Mouse (Mus musculus): ENCODE data around the gene Osgep. TPM values are rescaled to one million over a fixed set of nuclear protein-coding genes. Genes with fewer than 3 reads are reported as not detected.
A peak's percentile ranks its signal among the peaks of the same experiment; 100 is the strongest.
"Not testable (repeated sequence)": the region's sequence is repeated elsewhere in the genome, so short reads cannot be mapped to it uniquely, and the experiment has no call there.

The Osgep gene
- polyA plus RNA-seq, 1 experiment from 2014 or later: 117 TPM

GRCm38 (mm10) chr14:50957146-50957545 is 32.5 kb upstream of the Osgep start:
- not testable (repeated sequence) for H3K4me1 ChIP-seq (ENCODE audit: control insufficient read depth, insufficient read depth, low read length); H3K4me2 ChIP-seq (ENCODE audit: low read length); H3K36me3 ChIP-seq (ENCODE audit: control insufficient read depth, insufficient read depth, low read length); ATAC-seq; H3K9ac ChIP-seq (ENCODE audit: low read depth, low read length); H3K27ac ChIP-seq (ENCODE audit: low read length); H3K9me3 ChIP-seq (replicated peaks; ENCODE audit: control insufficient read depth, low read length, poor library complexity, severe bottlenecking); H3K4me3 ChIP-seq (ENCODE audit: low read depth, low read length); H3K27me3 ChIP-seq (ENCODE audit: control insufficient read depth, insufficient read depth, low read depth, low read length)
- 75% methylated on average over 3 of the region's 3 CpGs for WGBS

GRCm38 (mm10) chr14:50956724-50957123 is 32.0 kb upstream of the Osgep start:
- ATAC-seq: not testable (repeated sequence)

GRCm38 (mm10) chr14:50955942-50956508 is 31.3 kb upstream of the Osgep start, which contains the start of gene Pnp2:
Gene Pnp2, plus strand, starts transcription at chr14:50955992.
- Histone ChIP-seq H3K4me2 (ENCODE audit: low read length) (peak within 1 kb of the TSS; percentile 36), H3K4me3 (ENCODE audit: low read depth, low read length) (peak within 1 kb of the TSS; percentile 6; the same call in 1 of the 2 replicates)
- H3K9ac ChIP-seq (ENCODE audit: low read depth, low read length); H3K27me3 ChIP-seq (ENCODE audit: control insufficient read depth, insufficient read depth, low read depth, low read length); H3K9me3 ChIP-seq (replicated peaks; ENCODE audit: control insufficient read depth, low read length, poor library complexity, severe bottlenecking); H3K4me1 ChIP-seq (ENCODE audit: control insufficient read depth, insufficient read depth, low read length); H3K36me3 ChIP-seq (ENCODE audit: control insufficient read depth, insufficient read depth, low read length); H3K27ac ChIP-seq (ENCODE audit: low read length): not testable (repeated sequence)
- ATAC-seq: peak; percentile 92
- WGBS: 8% methylated on average over 18 of the region's 19 CpGs

More at GRCm38 (mm10) chr14:50956724-50957123, 32.0 kb upstream of the Osgep start:
- H3K4me2 ChIP-seq (ENCODE audit: low read length); H3K27me3 ChIP-seq (ENCODE audit: control insufficient read depth, insufficient read depth, low read depth, low read length); H3K4me1 ChIP-seq (ENCODE audit: control insufficient read depth, insufficient read depth, low read length); H3K4me3 ChIP-seq (ENCODE audit: low read depth, low read length); H3K27ac ChIP-seq (ENCODE audit: low read length); H3K9me3 ChIP-seq (replicated peaks; ENCODE audit: control insufficient read depth, low read length, poor library complexity, severe bottlenecking); H3K36me3 ChIP-seq (ENCODE audit: control insufficient read depth, insufficient read depth, low read length); H3K9ac ChIP-seq (ENCODE audit: low read depth, low read length): not testable (repeated sequence)
- WGBS: 77% methylated on average over 6 of the region's 6 CpGs

- Histone ChIP-seq H3K9ac (ENCODE audit: low read depth, low read length) (no peak overlapping the region), H3K4me3 (ENCODE audit: low read depth, low read length) (no peak overlapping the region), H3K4me2 (ENCODE audit: low read length) (no peak overlapping the region), H3K36me3 (ENCODE audit: control insufficient read depth, insufficient read depth, low read length) (peaks cover 5% of the 10 kb centered on the region; the same call in 1 of the 2 replicates), H3K4me1 (ENCODE audit: control insufficient read depth, insufficient read depth, low read length) (peaks cover 2% of the 10 kb centered on the region; the same call in 1 of the 2 replicates), H3K27me3 (ENCODE audit: control insufficient read depth, insufficient read depth, low read depth, low read length) (no peaks in the 10 kb centered on the region), H3K9me3 (replicated peaks; ENCODE audit: control insufficient read depth, low read length, poor library complexity, severe bottlenecking) (no peaks in the 10 kb centered on the region), H3K27ac (ENCODE audit: low read length) (no peak overlapping the region)
- ATAC-seq: no peak
- WGBS: 91% methylated on average over 10 of the region's 10 CpGs
Observed at GRCm38 (mm10) chr14:50955487-50955886, 30.8 kb upstream of the Osgep start.

- not testable (repeated sequence) for H3K36me3 ChIP-seq (ENCODE audit: control insufficient read depth, insufficient read depth, low read length); H3K27ac ChIP-seq (ENCODE audit: low read length); H3K9me3 ChIP-seq (replicated peaks; ENCODE audit: control insufficient read depth, low read length, poor library complexity, severe bottlenecking); H3K4me1 ChIP-seq (ENCODE audit: control insufficient read depth, insufficient read depth, low read length); H3K27me3 ChIP-seq (ENCODE audit: control insufficient read depth, insufficient read depth, low read depth, low read length); ATAC-seq
- WGBS: 24% methylated on average over 3 of the region's 3 CpGs
- Histone ChIP-seq H3K9ac (ENCODE audit: low read depth, low read length) (peak overlapping the region; percentile 69; the same call in 1 of the 2 replicates), H3K4me2 (ENCODE audit: low read length) (peak overlapping the region; percentile 75), H3K4me3 (ENCODE audit: low read depth, low read length) (peak overlapping the region; percentile 43)
Observed at GRCm38 (mm10) chr14:50945526-50945925, 20.8 kb upstream of the Osgep start.

GRCm38 (mm10) chr14:50945081-50945480 is 20.4 kb upstream of the Osgep start:
- peak overlapping the region; percentile 75 for H3K4me2 ChIP-seq (ENCODE audit: low read length)
- H3K4me1 ChIP-seq (ENCODE audit: control insufficient read depth, insufficient read depth, low read length); H3K9me3 ChIP-seq (replicated peaks; ENCODE audit: control insufficient read depth, low read length, poor library complexity, severe bottlenecking); H3K36me3 ChIP-seq (ENCODE audit: control insufficient read depth, insufficient read depth, low read length); H3K27me3 ChIP-seq (ENCODE audit: control insufficient read depth, insufficient read depth, low read depth, low read length): not testable (repeated sequence)
- peak overlapping the region; percentile 85 for H3K27ac ChIP-seq (ENCODE audit: low read length)
- 9% methylated on average over 6 of the region's 6 CpGs for WGBS
- H3K9ac ChIP-seq (ENCODE audit: low read depth, low read length): peak overlapping the region; percentile 69
- peak overlapping the region; percentile 43 for H3K4me3 ChIP-seq (ENCODE audit: low read depth, low read length)
- peak; percentile 23; the same call in 1 of the 2 replicates for ATAC-seq

GRCm38 (mm10) chr14:50944668-50945033 is 20.0 kb upstream of the Osgep start:
- H3K27me3 ChIP-seq (ENCODE audit: control insufficient read depth, insufficient read depth, low read depth, low read length); H3K36me3 ChIP-seq (ENCODE audit: control insufficient read depth, insufficient read depth, low read length); H3K9me3 ChIP-seq (replicated peaks; ENCODE audit: control insufficient read depth, low read length, poor library complexity, severe bottlenecking); H3K4me1 ChIP-seq (ENCODE audit: control insufficient read depth, insufficient read depth, low read length): not testable (repeated sequence)
- Histone ChIP-seq H3K4me3 (ENCODE audit: low read depth, low read length) (peak overlapping the region; percentile 43), H3K9ac (ENCODE audit: low read depth, low read length) (peak overlapping the region; percentile 69), H3K4me2 (ENCODE audit: low read length) (peak overlapping the region; percentile 75), H3K27ac (ENCODE audit: low read length) (peak overlapping the region; percentile 85)
- ATAC-seq: peak; percentile 97
- WGBS: under 1% methylated on average over 15 of the region's 15 CpGs

GRCm38 (mm10) chr14:50943932-50944667 is 19.4 kb upstream of the Osgep start, which contains the start of gene Gm49342:
Gene Gm49342, plus strand, starts transcription at chr14:50944517.
- Histone ChIP-seq H3K36me3 (ENCODE audit: control insufficient read depth, insufficient read depth, low read length) (no peaks in the 10 kb centered on the region), H3K4me3 (ENCODE audit: low read depth, low read length) (peak within 1 kb of the TSS; percentile 43), H3K4me1 (ENCODE audit: control insufficient read depth, insufficient read depth, low read length) (peaks cover 7% of the 10 kb centered on the region), H3K27me3 (ENCODE audit: control insufficient read depth, insufficient read depth, low read depth, low read length) (no peaks in the 10 kb centered on the region), H3K4me2 (ENCODE audit: low read length) (peak within 1 kb of the TSS; percentile 75), H3K9me3 (replicated peaks; ENCODE audit: control insufficient read depth, low read length, poor library complexity, severe bottlenecking) (no peaks in the 10 kb centered on the region), H3K9ac (ENCODE audit: low read depth, low read length) (peak within 1 kb of the TSS; percentile 69), H3K27ac (ENCODE audit: low read length) (peak within 1 kb of the TSS; percentile 85)
- peak; percentile 98 for ATAC-seq
- WGBS: 16% methylated on average over 31 of the region's 31 CpGs

- no peaks in the 10 kb centered on the region for H3K9me3 ChIP-seq (replicated peaks; ENCODE audit: control insufficient read depth, low read length, poor library complexity, severe bottlenecking)
- no peak for ATAC-seq
- 38% methylated on average over 2 of the region's 2 CpGs for whole genome bisulfite sequencing
- no peaks in the 10 kb centered on the region for H3K27me3 ChIP-seq (ENCODE audit: control insufficient read depth, insufficient read depth, low read depth, low read length)
- no peak overlapping the region for H3K4me3 ChIP-seq (ENCODE audit: low read depth, low read length)
- H3K36me3 ChIP-seq (ENCODE audit: control insufficient read depth, insufficient read depth, low read length): no peaks in the 10 kb centered on the region
- no peak overlapping the region for H3K9ac ChIP-seq (ENCODE audit: low read depth, low read length)
- no peak overlapping the region for H3K4me2 ChIP-seq (ENCODE audit: low read length)
- H3K4me1 ChIP-seq (ENCODE audit: control insufficient read depth, insufficient read depth, low read length): no peaks in the 10 kb centered on the region
- H3K27ac ChIP-seq (ENCODE audit: low read length): no peak overlapping the region
Observed at GRCm38 (mm10) chr14:50938940-50939339, 14.2 kb upstream of the Osgep start.
